Mouse (Mus musculus): ENCODE measurements around the gene Dact2. TPM values are rescaled to one million over a fixed set of nuclear protein-coding genes. Genes with fewer than 3 reads are reported as not detected.
A peak's percentile ranks its signal among the peaks of the same experiment; 100 is the strongest.

Gene Dact2
- polyA plus RNA-seq, 1 experiment from 2014 or later: 3.3 TPM

GRCm38 (mm10) chr17:14184192-14184814 lies 19.8 kb downstream of the Dact2 start:
- Histone ChIP-seq H3K36me3 (ENCODE audit: control insufficient read depth, insufficient read depth, low read length) (no peaks in the 10 kb centered on the region), H3K27me3 (ENCODE audit: control insufficient read depth, insufficient read depth, low read depth, low read length) (no peaks in the 10 kb centered on the region), H3K4me2 (ENCODE audit: low read depth, low read length) (no peak overlapping the region), H3K9ac (ENCODE audit: low read length) (no peak overlapping the region), H3K4me3 (ENCODE audit: low read length) (no peak overlapping the region), H3K27ac (ENCODE audit: low read length) (no peak overlapping the region), H3K4me1 (replicated peaks; ENCODE audit: control insufficient read depth, insufficient read depth, low read length) (peaks cover 9% of the 10 kb centered on the region; the same call in 1 of the 2 replicates), H3K9me3 (ENCODE audit: control insufficient read depth, low read length) (no peaks in the 10 kb centered on the region)
- WGBS: 82% methylated on average over 4 of the region's 4 CpGs
- no peak for ATAC-seq (ENCODE audit: low read depth)

GRCm38 (mm10) chr17:14183717-14184116 lies 20.4 kb downstream of the Dact2 start:
- Histone ChIP-seq H3K4me3 (ENCODE audit: low read length) (no peak overlapping the region), H3K9me3 (ENCODE audit: control insufficient read depth, low read length) (no peaks in the 10 kb centered on the region), H3K4me1 (replicated peaks; ENCODE audit: control insufficient read depth, insufficient read depth, low read length) (peaks cover 13% of the 10 kb centered on the region; the same call in 1 of the 2 replicates), H3K9ac (ENCODE audit: low read length) (no peak overlapping the region), H3K36me3 (ENCODE audit: control insufficient read depth, insufficient read depth, low read length) (no peaks in the 10 kb centered on the region), H3K27me3 (ENCODE audit: control insufficient read depth, insufficient read depth, low read depth, low read length) (no peaks in the 10 kb centered on the region), H3K4me2 (ENCODE audit: low read depth, low read length) (no peak overlapping the region), H3K27ac (ENCODE audit: low read length) (no peak overlapping the region)
- 81% methylated on average over 4 of the region's 4 CpGs for WGBS
- ATAC-seq (ENCODE audit: low read depth): no peak

- Histone ChIP-seq H3K27ac (ENCODE audit: low read length) (peak overlapping the region; percentile 23), H3K4me2 (ENCODE audit: low read depth, low read length) (no peak overlapping the region), H3K9ac (ENCODE audit: low read length) (0 out of 2 replicates have a peak overlapping the region, but pooled peaks have one; percentile 22), H3K4me3 (ENCODE audit: low read length) (no peak overlapping the region), H3K9me3 (ENCODE audit: control insufficient read depth, low read length) (no peaks in the 10 kb centered on the region), H3K36me3 (ENCODE audit: control insufficient read depth, insufficient read depth, low read length) (no peaks in the 10 kb centered on the region), H3K4me1 (replicated peaks; ENCODE audit: control insufficient read depth, insufficient read depth, low read length) (peaks cover 15% of the 10 kb centered on the region; the same call in 1 of the 2 replicates), H3K27me3 (ENCODE audit: control insufficient read depth, insufficient read depth, low read depth, low read length) (no peaks in the 10 kb centered on the region)
- 56% methylated on average over 3 of the region's 3 CpGs for WGBS
- peak; percentile 60 for ATAC-seq (ENCODE audit: low read depth)
These were observed 21.2 kb downstream of the Dact2 start for GRCm38 (mm10) chr17:14182860-14183259.

- no peak overlapping the region for H3K27ac ChIP-seq (ENCODE audit: low read length)
- no peak overlapping the region for H3K9ac ChIP-seq (ENCODE audit: low read length)
- no peaks in the 10 kb centered on the region for H3K9me3 ChIP-seq (ENCODE audit: control insufficient read depth, low read length)
- peaks cover 15% of the 10 kb centered on the region; the same call in 1 of the 2 replicates for H3K4me1 ChIP-seq (replicated peaks; ENCODE audit: control insufficient read depth, insufficient read depth, low read length)
- no peaks in the 10 kb centered on the region for H3K27me3 ChIP-seq (ENCODE audit: control insufficient read depth, insufficient read depth, low read depth, low read length)
- no peaks in the 10 kb centered on the region for H3K36me3 ChIP-seq (ENCODE audit: control insufficient read depth, insufficient read depth, low read length)
- no peak for ATAC-seq (ENCODE audit: low read depth)
- no peak overlapping the region for H3K4me2 ChIP-seq (ENCODE audit: low read depth, low read length)
- no peak overlapping the region for H3K4me3 ChIP-seq (ENCODE audit: low read length)
- 46% methylated on average over 4 of the region's 4 CpGs for WGBS
These were observed 25.2 kb downstream of the Dact2 start for GRCm38 (mm10) chr17:14178911-14179310.

GRCm38 (mm10) chr17:14178475-14178874 lies 25.6 kb downstream of the Dact2 start:
- peaks cover 12% of the 10 kb centered on the region; the same call in 1 of the 2 replicates for H3K4me1 ChIP-seq (replicated peaks; ENCODE audit: control insufficient read depth, insufficient read depth, low read length)
- no peaks in the 10 kb centered on the region for H3K9me3 ChIP-seq (ENCODE audit: control insufficient read depth, low read length)
- peak; percentile 39; the same call in 1 of the 2 replicates for ATAC-seq (ENCODE audit: low read depth)
- no peak overlapping the region for H3K4me3 ChIP-seq (ENCODE audit: low read length)
- H3K27ac ChIP-seq (ENCODE audit: low read length): no peak overlapping the region
- no peaks in the 10 kb centered on the region for H3K36me3 ChIP-seq (ENCODE audit: control insufficient read depth, insufficient read depth, low read length)
- no peaks in the 10 kb centered on the region for H3K27me3 ChIP-seq (ENCODE audit: control insufficient read depth, insufficient read depth, low read depth, low read length)
- no peak overlapping the region for H3K4me2 ChIP-seq (ENCODE audit: low read depth, low read length)
- WGBS: 38% methylated on average over 4 of the region's 4 CpGs
- no peak overlapping the region for H3K9ac ChIP-seq (ENCODE audit: low read length)

GRCm38 (mm10) chr17:14178049-14178448 lies 26.1 kb downstream of the Dact2 start:
- WGBS: 43% methylated on average over 5 of the region's 5 CpGs
- Histone ChIP-seq H3K4me2 (ENCODE audit: low read depth, low read length) (no peak overlapping the region), H3K27ac (ENCODE audit: low read length) (no peak overlapping the region), H3K9ac (ENCODE audit: low read length) (no peak overlapping the region), H3K4me3 (ENCODE audit: low read length) (no peak overlapping the region), H3K36me3 (ENCODE audit: control insufficient read depth, insufficient read depth, low read length) (no peaks in the 10 kb centered on the region), H3K4me1 (replicated peaks; ENCODE audit: control insufficient read depth, insufficient read depth, low read length) (peaks cover 10% of the 10 kb centered on the region; the same call in 1 of the 2 replicates), H3K27me3 (ENCODE audit: control insufficient read depth, insufficient read depth, low read depth, low read length) (no peaks in the 10 kb centered on the region), H3K9me3 (ENCODE audit: control insufficient read depth, low read length) (no peaks in the 10 kb centered on the region)
- ATAC-seq (ENCODE audit: low read depth): no peak

- Histone ChIP-seq H3K4me2 (ENCODE audit: low read depth, low read length) (no peak overlapping the region), H3K9me3 (ENCODE audit: control insufficient read depth, low read length) (no peaks in the 10 kb centered on the region), H3K27ac (ENCODE audit: low read length) (no peak overlapping the region), H3K27me3 (ENCODE audit: control insufficient read depth, insufficient read depth, low read depth, low read length) (no peaks in the 10 kb centered on the region), H3K9ac (ENCODE audit: low read length) (no peak overlapping the region), H3K4me3 (ENCODE audit: low read length) (no peak overlapping the region), H3K36me3 (ENCODE audit: control insufficient read depth, insufficient read depth, low read length) (no peaks in the 10 kb centered on the region), H3K4me1 (replicated peaks; ENCODE audit: control insufficient read depth, insufficient read depth, low read length) (peaks cover 6% of the 10 kb centered on the region; the same call in 1 of the 2 replicates)
- 53% methylated on average over 5 of the region's 5 CpGs for WGBS
- ATAC-seq (ENCODE audit: low read depth): no peak
These were observed 27.1 kb downstream of the Dact2 start for GRCm38 (mm10) chr17:14177018-14177417.

GRCm38 (mm10) chr17:14175704-14176103 lies 28.4 kb downstream of the Dact2 start:
- Histone ChIP-seq H3K4me2 (ENCODE audit: low read depth, low read length) (no peak overlapping the region), H3K4me1 (replicated peaks; ENCODE audit: control insufficient read depth, insufficient read depth, low read length) (peaks cover 6% of the 10 kb centered on the region; the same call in 1 of the 2 replicates), H3K36me3 (ENCODE audit: control insufficient read depth, insufficient read depth, low read length) (no peaks in the 10 kb centered on the region), H3K9ac (ENCODE audit: low read length) (no peak overlapping the region), H3K9me3 (ENCODE audit: control insufficient read depth, low read length) (no peaks in the 10 kb centered on the region), H3K27me3 (ENCODE audit: control insufficient read depth, insufficient read depth, low read depth, low read length) (no peaks in the 10 kb centered on the region), H3K27ac (ENCODE audit: low read length) (no peak overlapping the region), H3K4me3 (ENCODE audit: low read length) (no peak overlapping the region)
- ATAC-seq (ENCODE audit: low read depth): no peak
- WGBS: 82% methylated on average over 5 of the region's 5 CpGs

GRCm38 (mm10) chr17:14175019-14175418 lies 29.1 kb downstream of the Dact2 start:
- no peak overlapping the region for H3K4me2 ChIP-seq (ENCODE audit: low read depth, low read length)
- no peak overlapping the region for H3K27ac ChIP-seq (ENCODE audit: low read length)
- no peaks in the 10 kb centered on the region for H3K27me3 ChIP-seq (ENCODE audit: control insufficient read depth, insufficient read depth, low read depth, low read length)

More at GRCm38 (mm10) chr17:14175019-14175418, 29.1 kb downstream of the Dact2 start:
- H3K9ac ChIP-seq (ENCODE audit: low read length): no peak overlapping the region
- no peaks in the 10 kb centered on the region for H3K36me3 ChIP-seq (ENCODE audit: control insufficient read depth, insufficient read depth, low read length)
- no peaks in the 10 kb centered on the region for H3K9me3 ChIP-seq (ENCODE audit: control insufficient read depth, low read length)
- H3K4me3 ChIP-seq (ENCODE audit: low read length): no peak overlapping the region
- no peak for ATAC-seq (ENCODE audit: low read depth)
- 72% methylated on average over 4 of the region's 4 CpGs for WGBS
- peaks cover 6% of the 10 kb centered on the region; the same call in 1 of the 2 replicates for H3K4me1 ChIP-seq (replicated peaks; ENCODE audit: control insufficient read depth, insufficient read depth, low read length)

All from lung, embryonic 16.5 days (tissue).